Mouse (Mus musculus): Measurements from ENCODE around the gene Hspb7. TPM values are rescaled to one million over a fixed set of nuclear protein-coding genes. Genes with fewer than 3 reads are reported as not detected.

The Hspb7 gene
- polyA plus RNA-seq, 1 experiment from 2014 or later: 0.45 TPM

DNA sequence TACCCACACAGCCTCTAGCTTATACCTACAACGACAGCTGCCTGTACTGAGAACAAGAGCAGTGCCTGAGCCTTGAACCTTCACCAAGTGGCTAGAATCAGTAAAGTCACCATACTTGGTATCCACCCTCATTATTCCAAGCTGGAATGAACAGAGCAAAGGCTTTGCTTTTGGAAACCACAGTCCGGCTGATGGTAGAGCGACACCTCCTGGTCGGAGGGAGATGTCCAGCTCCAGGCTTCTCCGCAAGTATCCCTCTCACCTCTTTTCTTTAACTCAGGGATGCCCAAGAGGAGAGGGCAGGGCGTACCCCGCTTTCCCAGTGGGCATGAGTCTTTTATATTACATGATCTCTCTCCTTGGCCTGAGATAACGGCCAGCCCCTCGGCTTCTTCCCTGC lies 9.3 kb downstream of the Hspb7 start:
- Histone ChIP-seq H3K4me2 (ENCODE audit: low read depth, low read length) (no peak overlapping the region), H3K9me3 (replicated peaks; ENCODE audit: control insufficient read depth, low read length) (no peaks in the 10 kb centered on the region), H3K27me3 (ENCODE audit: control insufficient read depth, insufficient read depth, low read length) (peaks cover 3% of the 10 kb centered on the region; the same call in 1 of the 2 replicates), H3K4me1 (ENCODE audit: control insufficient read depth, insufficient read depth, low read length) (peaks cover 2% of the 10 kb centered on the region; the same call in 1 of the 2 replicates), H3K9ac (replicated peaks; ENCODE audit: low read length) (no peak overlapping the region), H3K27ac (replicated peaks; ENCODE audit: low read depth, low read length) (no peak overlapping the region), H3K36me3 (replicated peaks; ENCODE audit: control insufficient read depth, insufficient read depth, low read depth, low read length) (no peaks in the 10 kb centered on the region), H3K4me3 (ENCODE audit: low read depth, low read length) (no peak overlapping the region)
- 51% methylated on average over 9 of the region's 9 CpGs for WGBS
- no peak for ATAC-seq (replicated peaks; ENCODE audit: insufficient number of reproducible peaks, low FRiP score, low TSS enrichment, low read depth)
- peak; percentile 40 for DNase-seq (ENCODE audit: low spot score)

DNA sequence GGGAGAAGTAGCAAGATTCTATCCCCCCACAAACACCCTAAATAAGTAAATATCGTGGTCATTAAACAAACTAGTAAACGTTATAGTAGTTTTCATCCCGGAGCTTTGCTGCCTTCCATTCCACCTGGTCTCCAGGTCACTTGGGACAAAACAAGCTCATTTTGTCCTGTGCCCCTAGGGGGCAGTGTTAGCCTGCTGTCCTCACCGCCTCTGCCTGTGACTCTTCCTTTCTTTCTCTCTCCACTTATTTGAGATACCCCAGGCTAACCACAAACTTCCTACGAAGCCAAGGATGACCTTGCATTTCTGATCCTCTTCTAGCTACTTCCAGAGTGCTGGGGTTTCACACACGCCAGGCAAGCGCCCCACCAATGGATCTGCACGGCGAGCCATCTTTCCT lies 10.4 kb downstream of the Hspb7 start:
- no peak for ATAC-seq (replicated peaks; ENCODE audit: insufficient number of reproducible peaks, low FRiP score, low TSS enrichment, low read depth)
- Histone ChIP-seq H3K4me2 (ENCODE audit: low read depth, low read length) (no peak overlapping the region), H3K27me3 (ENCODE audit: control insufficient read depth, insufficient read depth, low read length) (no peaks in the 10 kb centered on the region), H3K27ac (replicated peaks; ENCODE audit: low read depth, low read length) (no peak overlapping the region), H3K9ac (replicated peaks; ENCODE audit: low read length) (no peak overlapping the region), H3K9me3 (replicated peaks; ENCODE audit: control insufficient read depth, low read length) (no peaks in the 10 kb centered on the region), H3K4me3 (ENCODE audit: low read depth, low read length) (no peak overlapping the region), H3K36me3 (replicated peaks; ENCODE audit: control insufficient read depth, insufficient read depth, low read depth, low read length) (no peaks in the 10 kb centered on the region), H3K4me1 (ENCODE audit: control insufficient read depth, insufficient read depth, low read length) (0 out of 2 replicates have a peak, but pooled peaks cover under 1% of the 10 kb centered on the region)
- WGBS: 40% methylated on average over 9 of the region's 9 CpGs
- peak; percentile 68 for DNase-seq (ENCODE audit: low spot score)

DNA sequence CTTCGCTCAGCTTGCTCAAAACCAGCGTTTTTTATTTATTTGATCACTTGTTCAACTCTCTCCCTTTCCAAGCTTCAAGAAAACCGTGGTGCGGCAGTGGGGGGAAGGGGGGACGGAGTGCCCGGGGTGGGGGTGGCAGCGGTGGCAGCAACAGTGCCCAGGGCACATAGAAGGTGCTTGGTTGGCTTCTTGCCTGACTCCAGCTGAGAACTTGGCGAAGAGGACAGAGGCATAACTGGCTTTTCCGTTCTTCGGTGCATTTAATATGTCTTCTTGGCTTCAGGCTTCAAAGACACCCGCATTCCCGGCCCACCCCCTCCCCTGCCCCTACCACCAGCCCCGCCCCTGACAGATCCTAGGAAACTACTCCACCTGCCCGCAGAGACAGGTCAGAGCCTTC lies 12.1 kb downstream of the Hspb7 start:
- Histone ChIP-seq H3K4me1 (ENCODE audit: control insufficient read depth, insufficient read depth, low read length) (no peaks in the 10 kb centered on the region), H3K27me3 (ENCODE audit: control insufficient read depth, insufficient read depth, low read length) (no peaks in the 10 kb centered on the region), H3K36me3 (replicated peaks; ENCODE audit: control insufficient read depth, insufficient read depth, low read depth, low read length) (no peaks in the 10 kb centered on the region), H3K9me3 (replicated peaks; ENCODE audit: control insufficient read depth, low read length) (no peaks in the 10 kb centered on the region), H3K27ac (replicated peaks; ENCODE audit: low read depth, low read length) (no peak overlapping the region), H3K4me3 (ENCODE audit: low read depth, low read length) (no peak overlapping the region), H3K9ac (replicated peaks; ENCODE audit: low read length) (no peak overlapping the region), H3K4me2 (ENCODE audit: low read depth, low read length) (no peak overlapping the region)
- no peak for DNase-seq (ENCODE audit: low spot score)
- no peak for ATAC-seq (replicated peaks; ENCODE audit: insufficient number of reproducible peaks, low FRiP score, low TSS enrichment, low read depth)
- 68% methylated on average over 14 of the region's 14 CpGs for WGBS

DNA sequence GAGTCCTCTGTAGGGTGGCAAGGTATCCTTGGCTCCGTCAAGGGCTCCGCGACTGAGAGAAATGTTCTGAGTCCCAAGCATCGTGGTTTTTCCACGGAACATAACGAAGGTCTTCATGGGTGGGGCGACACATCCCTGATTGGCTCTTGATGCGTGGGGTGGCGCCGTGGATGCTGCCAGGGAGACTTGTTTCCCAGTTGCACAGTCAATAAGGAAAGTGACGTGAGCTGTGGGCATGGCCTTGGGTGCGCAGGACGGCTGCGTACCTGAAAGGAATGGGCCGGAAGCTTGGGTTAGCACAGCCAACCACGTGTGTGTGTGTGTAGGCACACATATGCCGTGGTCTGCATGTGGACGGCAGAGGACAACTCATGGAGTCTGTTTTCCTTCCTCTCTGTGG lies 12.6 kb downstream of the Hspb7 start:
- Histone ChIP-seq H3K36me3 (replicated peaks; ENCODE audit: control insufficient read depth, insufficient read depth, low read depth, low read length) (no peaks in the 10 kb centered on the region), H3K4me3 (ENCODE audit: low read depth, low read length) (no peak overlapping the region), H3K9ac (replicated peaks; ENCODE audit: low read length) (no peak overlapping the region), H3K27me3 (ENCODE audit: control insufficient read depth, insufficient read depth, low read length) (no peaks in the 10 kb centered on the region), H3K9me3 (replicated peaks; ENCODE audit: control insufficient read depth, low read length) (no peaks in the 10 kb centered on the region), H3K4me1 (ENCODE audit: control insufficient read depth, insufficient read depth, low read length) (no peaks in the 10 kb centered on the region), H3K4me2 (ENCODE audit: low read depth, low read length) (no peak overlapping the region), H3K27ac (replicated peaks; ENCODE audit: low read depth, low read length) (no peak overlapping the region)
- 85% methylated on average over 18 of the region's 18 CpGs for WGBS
- ATAC-seq (replicated peaks; ENCODE audit: insufficient number of reproducible peaks, low FRiP score, low TSS enrichment, low read depth) (no peak), DNase-seq (ENCODE audit: low spot score) (no peak)

DNA sequence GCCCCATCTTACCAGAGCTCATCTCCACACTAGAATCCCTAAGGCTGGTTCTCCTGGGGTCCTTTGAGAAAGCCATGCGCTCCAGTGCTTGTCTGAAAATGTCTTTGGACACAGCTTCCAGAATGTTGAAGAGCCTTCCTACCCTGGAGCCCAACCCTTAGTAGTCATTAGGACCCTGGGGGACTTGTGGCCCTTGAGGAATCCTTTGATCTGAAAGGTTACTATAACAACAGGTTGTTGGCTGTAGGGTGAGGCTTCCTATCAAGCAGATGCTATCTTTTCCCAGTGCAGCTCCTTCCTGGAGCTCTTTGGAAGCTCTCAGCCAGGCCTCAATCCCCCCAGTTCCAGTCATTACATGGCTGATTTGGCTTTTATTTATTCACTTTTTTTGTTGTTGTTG lies 15.4 kb downstream of the Hspb7 start, which contains the start of gene Srarp:
Gene Srarp (minus strand): TSS at position 132 of the 400 bp plus-strand sequence.
- Histone ChIP-seq H3K4me1 (ENCODE audit: control insufficient read depth, insufficient read depth, low read length) (no peaks in the 10 kb centered on the region), H3K9me3 (replicated peaks; ENCODE audit: control insufficient read depth, low read length) (no peaks in the 10 kb centered on the region), H3K27me3 (ENCODE audit: control insufficient read depth, insufficient read depth, low read length) (no peaks in the 10 kb centered on the region), H3K4me3 (ENCODE audit: low read depth, low read length) (no peak within 1 kb of the TSS), H3K36me3 (replicated peaks; ENCODE audit: control insufficient read depth, insufficient read depth, low read depth, low read length) (no peaks in the 10 kb centered on the region), H3K27ac (replicated peaks; ENCODE audit: low read depth, low read length) (no peak within 1 kb of the TSS), H3K9ac (replicated peaks; ENCODE audit: low read length) (no peak within 1 kb of the TSS), H3K4me2 (ENCODE audit: low read depth, low read length) (no peak within 1 kb of the TSS)
- WGBS: 85% methylated on average over 1 of the region's 1 CpGs
- ATAC-seq (replicated peaks; ENCODE audit: insufficient number of reproducible peaks, low FRiP score, low TSS enrichment, low read depth): no peak
- DNase-seq (ENCODE audit: low spot score): no peak

DNA sequence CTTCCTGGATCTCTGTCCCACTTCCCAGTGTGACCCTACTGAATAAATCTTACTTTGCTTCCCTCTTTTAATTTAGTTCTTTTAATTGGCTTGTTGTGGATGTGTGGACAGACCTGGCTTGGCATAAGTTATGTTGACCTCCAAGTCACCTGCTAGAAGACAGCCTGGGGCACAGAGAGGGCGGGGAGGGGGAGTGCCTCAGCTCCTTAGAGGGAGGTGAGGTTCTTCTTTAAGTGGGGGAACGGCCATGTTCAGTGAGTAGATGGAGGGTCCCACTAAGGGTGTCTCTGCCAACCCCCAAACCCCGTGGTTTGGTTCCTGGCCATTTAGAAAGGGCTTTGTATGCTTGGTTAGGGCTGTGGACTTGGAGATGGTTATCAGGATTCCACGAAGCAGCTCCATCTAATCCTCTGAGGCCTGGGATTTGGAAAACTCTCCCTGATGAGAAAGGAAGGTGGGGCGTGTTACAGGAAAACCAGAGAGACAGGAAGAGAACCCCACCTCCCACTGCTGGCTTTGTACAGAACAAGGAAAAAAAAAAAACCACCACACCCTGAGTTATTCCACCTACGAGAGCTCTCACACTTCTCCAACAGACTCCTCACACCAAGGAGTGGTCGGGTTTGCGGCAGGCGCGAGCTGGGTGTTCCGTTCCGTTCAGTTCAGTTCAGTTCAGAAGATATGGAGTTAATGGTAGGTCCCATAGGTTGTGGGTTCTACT lies 18.7 kb downstream of the Hspb7 start:
- WGBS: 82% methylated on average over 12 of the region's 12 CpGs
- Histone ChIP-seq H3K4me3 (ENCODE audit: low read depth, low read length) (no peak overlapping the region), H3K36me3 (replicated peaks; ENCODE audit: control insufficient read depth, insufficient read depth, low read depth, low read length) (no peaks in the 10 kb centered on the region), H3K4me1 (ENCODE audit: control insufficient read depth, insufficient read depth, low read length) (no peaks in the 10 kb centered on the region), H3K9ac (replicated peaks; ENCODE audit: low read length) (no peak overlapping the region), H3K27ac (replicated peaks; ENCODE audit: low read depth, low read length) (no peak overlapping the region), H3K4me2 (ENCODE audit: low read depth, low read length) (no peak overlapping the region), H3K9me3 (replicated peaks; ENCODE audit: control insufficient read depth, low read length) (no peaks in the 10 kb centered on the region), H3K27me3 (ENCODE audit: control insufficient read depth, insufficient read depth, low read length) (no peaks in the 10 kb centered on the region)
- DNase-seq (ENCODE audit: low spot score) (no peak), ATAC-seq (replicated peaks; ENCODE audit: insufficient number of reproducible peaks, low FRiP score, low TSS enrichment, low read depth) (no peak)

DNA sequence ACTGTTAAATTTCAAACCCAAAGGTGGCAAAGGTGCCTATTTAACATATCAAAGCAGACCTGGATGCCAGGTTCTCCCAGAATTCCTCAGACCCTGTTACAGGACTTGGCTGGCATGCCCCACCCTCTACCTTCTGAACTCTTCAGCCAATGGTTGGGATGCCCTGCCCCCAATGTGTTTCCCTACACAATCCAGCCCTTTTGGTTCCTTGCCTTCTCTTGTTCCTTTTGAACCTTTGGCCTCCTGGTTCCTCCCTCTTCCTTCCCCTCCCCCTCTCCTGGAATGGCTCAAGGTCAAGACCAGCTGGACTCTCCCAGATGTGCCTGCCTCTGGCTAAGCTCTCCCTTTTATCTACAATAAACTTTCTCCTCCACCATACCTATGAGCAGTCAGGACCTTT lies 20.3 kb downstream of the Hspb7 start:
- no peak overlapping the region for H3K4me2 ChIP-seq (ENCODE audit: low read depth, low read length)
- no peak overlapping the region for H3K4me3 ChIP-seq (ENCODE audit: low read depth, low read length)
- no peak overlapping the region for H3K27ac ChIP-seq (replicated peaks; ENCODE audit: low read depth, low read length)
- ATAC-seq (replicated peaks; ENCODE audit: insufficient number of reproducible peaks, low FRiP score, low TSS enrichment, low read depth): no peak
- no peaks in the 10 kb centered on the region for H3K9me3 ChIP-seq (replicated peaks; ENCODE audit: control insufficient read depth, low read length)
- no peaks in the 10 kb centered on the region for H3K36me3 ChIP-seq (replicated peaks; ENCODE audit: control insufficient read depth, insufficient read depth, low read depth, low read length)
- no peak for DNase-seq (ENCODE audit: low spot score)
- H3K4me1 ChIP-seq (ENCODE audit: control insufficient read depth, insufficient read depth, low read length): peaks cover 2% of the 10 kb centered on the region; the same call in 1 of the 2 replicates
- H3K27me3 ChIP-seq (ENCODE audit: control insufficient read depth, insufficient read depth, low read length): no peaks in the 10 kb centered on the region
- no peak overlapping the region for H3K9ac ChIP-seq (replicated peaks; ENCODE audit: low read length)

DNA sequence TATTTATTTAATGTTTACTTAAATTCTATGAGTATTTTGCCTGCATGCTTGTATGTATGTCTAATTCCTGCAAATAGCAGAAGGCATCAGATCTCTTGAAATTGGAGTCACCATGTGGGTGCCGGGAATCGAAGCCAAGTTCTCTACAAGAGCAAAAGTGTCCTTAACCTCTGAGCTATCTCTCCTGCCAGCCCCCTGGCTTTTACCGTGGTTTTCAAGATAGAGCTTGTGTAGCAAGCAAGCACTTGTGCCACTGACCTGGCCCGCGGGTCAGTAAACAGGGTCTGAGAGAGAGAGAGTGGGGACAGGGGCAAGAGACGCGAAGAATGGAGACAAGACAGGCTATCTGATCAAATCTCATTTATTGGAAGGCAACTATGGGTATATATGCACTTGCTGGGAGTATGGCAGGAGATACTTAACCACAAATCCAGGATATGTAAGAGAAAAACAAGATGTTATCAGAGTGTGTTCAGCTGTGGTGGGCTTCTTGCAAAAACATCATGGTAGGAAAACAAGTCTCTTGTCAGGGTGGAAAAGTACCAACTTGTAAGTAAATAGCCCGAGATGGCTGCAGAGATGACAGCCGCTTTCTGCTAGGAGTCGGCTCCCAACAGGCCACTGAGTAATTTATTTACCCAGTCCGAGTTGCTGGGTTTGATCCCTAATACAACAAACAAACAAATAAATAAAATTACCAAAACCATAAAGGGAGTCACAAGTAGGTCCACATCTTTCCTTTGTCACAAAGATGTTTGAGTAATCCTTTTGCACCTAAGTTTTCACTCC lies 23.3 kb downstream of the Hspb7 start:
- ATAC-seq (replicated peaks; ENCODE audit: insufficient number of reproducible peaks, low FRiP score, low TSS enrichment, low read depth) (0 out of 2 replicates have a peak, but pooled peaks have one; percentile 1), DNase-seq (ENCODE audit: low spot score) (no peak)
- no peaks in the 10 kb centered on the region for H3K9me3 ChIP-seq (replicated peaks; ENCODE audit: control insufficient read depth, low read length)
- H3K4me1 ChIP-seq (ENCODE audit: control insufficient read depth, insufficient read depth, low read length): peaks cover 2% of the 10 kb centered on the region; the same call in 1 of the 2 replicates
- peak overlapping the region; percentile 100 for H3K4me3 ChIP-seq (ENCODE audit: low read depth, low read length)
- peak overlapping the region; percentile 98 for H3K9ac ChIP-seq (replicated peaks; ENCODE audit: low read length)
- H3K27me3 ChIP-seq (ENCODE audit: control insufficient read depth, insufficient read depth, low read length): no peaks in the 10 kb centered on the region
- H3K4me2 ChIP-seq (ENCODE audit: low read depth, low read length): peak overlapping the region; percentile 29
- WGBS: 50% methylated on average over 11 of the region's 11 CpGs
- H3K36me3 ChIP-seq (replicated peaks; ENCODE audit: control insufficient read depth, insufficient read depth, low read depth, low read length): no peaks in the 10 kb centered on the region; the same call in none of the 2 replicates
- H3K27ac ChIP-seq (replicated peaks; ENCODE audit: low read depth, low read length): no peak overlapping the region

Data from embryonic facial prominence, embryonic 11.5 days (tissue).